Mouse (Mus musculus) midbrain, embryonic 15.5 days (tissue): ENCODE data around the gene Pym1. TPM values are rescaled to one million over a fixed set of nuclear protein-coding genes. Genes with fewer than 3 reads are reported as not detected.

Experiments used
- ATAC-seq: fragments of 200-750 bp; cut with Nextera tagmentation; replicated peaks from 2 replicates; pipeline ENCODE4 v1.8.0; 2017; ENCODE audit warnings: moderate TSS enrichment
- H3K27ac ChIP-seq: fragments of 300-500 bp; sonication (generic); 2 replicates; pipeline ENCODE4 v1.5.1; 2015; ENCODE audit warnings: mild to moderate bottlenecking, inconsistent platforms
- H3K27me3 ChIP-seq: fragments of 300-500 bp; sonication (generic); replicated peaks from 2 replicates; pipeline ENCODE4 v1.6.1; 2015; ENCODE audit warnings: inconsistent platforms
- H3K36me3 ChIP-seq: fragments of 300-500 bp; sonication (generic); replicated peaks from 2 replicates; pipeline ENCODE4 v1.6.1; 2015; ENCODE audit warnings: inconsistent platforms
- H3K4me1 ChIP-seq: fragments of 300-500 bp; sonication (generic); 2 replicates; pipeline ENCODE4 v1.6.1; 2015; ENCODE audit warnings: inconsistent platforms
- H3K4me2 ChIP-seq: fragments of 300-500 bp; sonication (generic); 2 replicates; pipeline ENCODE4 v1.6.1; 2015; ENCODE audit warnings: inconsistent platforms, mild to moderate bottlenecking, moderate library complexity
- H3K4me3 ChIP-seq: fragments of 300-500 bp; sonication (generic); 2 replicates; pipeline ENCODE4 v1.5.1; 2015; ENCODE audit warnings: mild to moderate bottlenecking, inconsistent platforms
- H3K9ac ChIP-seq: fragments of 300-500 bp; sonication (generic); 2 replicates; pipeline ENCODE4 v1.6.1; 2015; ENCODE audit warnings: mild to moderate bottlenecking, inconsistent platforms
- H3K9me3 ChIP-seq: fragments of 300-500 bp; sonication (generic); 2 replicates; pipeline ENCODE4 v1.6.1; 2016; ENCODE audit warnings: inconsistent platforms
- WGBS: fragments of 180-500 bp; shearing (Covaris S2); methylation state at CpG from one replicate; pipeline ENCODE4 v1.1.7; 2015; ENCODE audit warnings: mixed read lengths; 5-methylcytosine and 5-hydroxymethylcytosine counted together
- polyA plus RNA-seq: library from polyadenylated mRNA; unstranded; fragments of >200 nt; fragmentation: Nextera tagmentation; extraction: Ambion mirVana; gene quantifications from 2 replicates; pipeline ENCODE4 v1.2.1, GENCODE M21; 2015

Pym1 gene
- polyA plus RNA-seq, 1 experiment from 2014 or later: 47.6 TPM

GRCm38 (mm10) chr10:128801981-128802495 is 54.3 kb downstream of the Pym1 start:
- Histone ChIP-seq H3K27ac (no peak overlapping the region), H3K9me3 (no peaks in the 10 kb centered on the region), H3K27me3 (no peaks in the 10 kb centered on the region), H3K36me3 (no peaks in the 10 kb centered on the region), H3K4me3 (no peak overlapping the region), H3K4me1 (peaks cover 32% of the 10 kb centered on the region), H3K9ac (no peak overlapping the region), H3K4me2 (no peak overlapping the region)
- no peak for ATAC-seq
- WGBS: 90% methylated on average over 16 of the region's 16 CpGs

- Histone ChIP-seq H3K4me2 (peak overlapping the region; percentile 89), H3K4me1 (peaks cover 41% of the 10 kb centered on the region), H3K36me3 (no peaks in the 10 kb centered on the region), H3K9me3 (no peaks in the 10 kb centered on the region), H3K4me3 (peak overlapping the region; percentile 96; the same call in 1 of the 2 replicates), H3K27me3 (no peaks in the 10 kb centered on the region), H3K9ac (0 out of 2 replicates have a peak overlapping the region, but pooled peaks have one; percentile 22), H3K27ac (peak overlapping the region; percentile 97; the same call in 1 of the 2 replicates)
- whole genome bisulfite sequencing: 65% methylated on average over 4 of the region's 4 CpGs
- ATAC-seq: no peak
Observed at GRCm38 (mm10) chr10:128802956-128803355, 55.3 kb downstream of the Pym1 start.

- H3K27ac ChIP-seq: peak overlapping the region; percentile 97
- H3K4me1 ChIP-seq: peaks cover 45% of the 10 kb centered on the region
- WGBS: 14% methylated on average over 6 of the region's 6 CpGs
- peak overlapping the region; percentile 89 for H3K4me2 ChIP-seq
- ATAC-seq: no peak
- no peaks in the 10 kb centered on the region for H3K9me3 ChIP-seq
- H3K36me3 ChIP-seq: no peaks in the 10 kb centered on the region
- H3K4me3 ChIP-seq: peak overlapping the region; percentile 96
- H3K27me3 ChIP-seq: no peaks in the 10 kb centered on the region
- peak overlapping the region; percentile 82 for H3K9ac ChIP-seq
Observed at GRCm38 (mm10) chr10:128803361-128803760, 55.7 kb downstream of the Pym1 start.

- Histone ChIP-seq H3K27ac (peak within 1 kb of the TSS; percentile 97), H3K36me3 (no peaks in the 10 kb centered on the region; the same call in 1 of the 2 replicates), H3K9ac (peak within 1 kb of the TSS; percentile 82), H3K27me3 (no peaks in the 10 kb centered on the region), H3K9me3 (no peaks in the 10 kb centered on the region), H3K4me2 (peak within 1 kb of the TSS; percentile 89), H3K4me3 (peak within 1 kb of the TSS; percentile 96), H3K4me1 (peaks cover 49% of the 10 kb centered on the region)
- ATAC-seq: peak; percentile 32
- 0% methylated on average over 14 of the region's 14 CpGs for WGBS
Observed at GRCm38 (mm10) chr10:128803771-128804270, 56.1 kb downstream of the Pym1 start, which contains the start of gene Dnajc14. Gene Dnajc14, plus strand, starts transcription at chr10:128804062.

- WGBS: 0% methylated on average over 27 of the region's 28 CpGs
Observed at GRCm38 (mm10) chr10:128804271-128805091, 56.8 kb downstream of the Pym1 start, which contains the start of gene Tmem198b. Gene Tmem198b, minus strand, starts transcription at chr10:128804370.

GRCm38 (mm10) chr10:128805092-128806000 is 57.7 kb downstream of the Pym1 start:
- peak overlapping the region; percentile 96 for H3K4me3 ChIP-seq
- H3K9me3 ChIP-seq: no peaks in the 10 kb centered on the region
- no peaks in the 10 kb centered on the region; the same call in 1 of the 2 replicates for H3K36me3 ChIP-seq
- peak overlapping the region; percentile 82 for H3K9ac ChIP-seq
- peak overlapping the region; percentile 97 for H3K27ac ChIP-seq
- whole genome bisulfite sequencing: under 1% methylated on average over 69 of the region's 70 CpGs
- H3K27me3 ChIP-seq: no peaks in the 10 kb centered on the region
- H3K4me2 ChIP-seq: peak overlapping the region; percentile 89
- peak; percentile 94 for ATAC-seq
- peaks cover 64% of the 10 kb centered on the region for H3K4me1 ChIP-seq

More at GRCm38 (mm10) chr10:128804271-128805091, 56.8 kb downstream of the Pym1 start, which contains the start of gene Tmem198b:
- peak; percentile 68 for ATAC-seq
- H3K4me1 ChIP-seq: peaks cover 56% of the 10 kb centered on the region
- no peaks in the 10 kb centered on the region; the same call in 1 of the 2 replicates for H3K36me3 ChIP-seq
- peak within 1 kb of the TSS; percentile 89 for H3K4me2 ChIP-seq
- H3K9ac ChIP-seq: peak within 1 kb of the TSS; percentile 82
- H3K4me3 ChIP-seq: peak within 1 kb of the TSS; percentile 96
- H3K27ac ChIP-seq: peak within 1 kb of the TSS; percentile 97
- H3K27me3 ChIP-seq: no peaks in the 10 kb centered on the region
- no peaks in the 10 kb centered on the region for H3K9me3 ChIP-seq

- no peaks in the 10 kb centered on the region; the same call in 1 of the 2 replicates for H3K36me3 ChIP-seq
Observed at GRCm38 (mm10) chr10:128806086-128806485, 58.4 kb downstream of the Pym1 start.

GRCm38 (mm10) chr10:128807018-128807417 is 59.3 kb downstream of the Pym1 start:
- Histone ChIP-seq H3K36me3 (no peaks in the 10 kb centered on the region; the same call in 1 of the 2 replicates), H3K9me3 (no peaks in the 10 kb centered on the region), H3K4me2 (peak overlapping the region; percentile 89), H3K27me3 (no peaks in the 10 kb centered on the region), H3K9ac (peak overlapping the region; percentile 38), H3K27ac (no peak overlapping the region), H3K4me1 (peaks cover 65% of the 10 kb centered on the region), H3K4me3 (peak overlapping the region; percentile 96)
- no peak for ATAC-seq
- 94% methylated on average over 8 of the region's 8 CpGs for WGBS

More at GRCm38 (mm10) chr10:128806086-128806485, 58.4 kb downstream of the Pym1 start:
- Histone ChIP-seq H3K27ac (peak overlapping the region; percentile 97), H3K9me3 (no peaks in the 10 kb centered on the region), H3K27me3 (no peaks in the 10 kb centered on the region), H3K4me3 (peak overlapping the region; percentile 96), H3K9ac (peak overlapping the region; percentile 82), H3K4me2 (peak overlapping the region; percentile 89), H3K4me1 (peaks cover 65% of the 10 kb centered on the region)
- no peak for ATAC-seq
- 54% methylated on average over 6 of the region's 6 CpGs for WGBS

Other genes starting within 250 kb of the Pym1 start
- 5.4 and 5.7 TPM in 2 replicates for gene Myl6b, start 249.2 kb upstream of the Pym1 start, polyA plus RNA-seq
- gene Esyt1, start 222.0 kb upstream of the Pym1 start, polyA plus RNA-seq: 10.5 and 11.1 TPM in 2 replicates
- 20.8 and 22.7 TPM in 2 replicates for gene Zc3h10, start 200.1 kb upstream of the Pym1 start, polyA plus RNA-seq
- gene Rpl41, start 198.6 kb upstream of the Pym1 start, polyA plus RNA-seq: 2,126 and 2,161 TPM in 2 replicates
- 125 and 128 TPM in 2 replicates for gene Pa2g4, start 181.9 kb upstream of the Pym1 start, polyA plus RNA-seq
- gene Erbb3, start 158.2 kb upstream of the Pym1 start, polyA plus RNA-seq: 0.42 and 0.56 TPM in 2 replicates
- 322 and 332 TPM in 2 replicates for gene Rps26, start 121.1 kb upstream of the Pym1 start, polyA plus RNA-seq
- gene Ikzf4, start 101.9 kb upstream of the Pym1 start, polyA plus RNA-seq: 23.0 and 23.1 TPM in 2 replicates
- 14.3 and 16.7 TPM in 2 replicates for gene Suox, start 73.8 kb upstream of the Pym1 start, polyA plus RNA-seq
- 122 and 123 TPM in 2 replicates for gene Rab5b, start 51.6 kb upstream of the Pym1 start, polyA plus RNA-seq
- 0.54 and 0.88 TPM in 2 replicates for gene Pmel, start 43.7 kb upstream of the Pym1 start, polyA plus RNA-seq
- gene Cdk2, start 42.9 kb upstream of the Pym1 start, polyA plus RNA-seq: 15.1 and 18.6 TPM in 2 replicates
- gene Dgka, start 3.0 kb upstream of the Pym1 start, polyA plus RNA-seq: 7.6 and 7.8 TPM in 2 replicates
- 0.58 and 0.79 TPM in 2 replicates for gene Mmp19, start 43.0 kb downstream of the Pym1 start, polyA plus RNA-seq
- 59.4 and 60.8 TPM in 2 replicates for gene Dnajc14, start 56.2 kb downstream of the Pym1 start, polyA plus RNA-seq
- gene Tmem198b, start 56.5 kb downstream of the Pym1 start, polyA plus RNA-seq: 16.0 and 17.6 TPM in 2 replicates
- gene Sarnp, start 69.4 kb downstream of the Pym1 start, polyA plus RNA-seq: 145 and 155 TPM in 2 replicates
- 21.9 and 22.7 TPM in 2 replicates for gene Ormdl2, start 73.8 kb downstream of the Pym1 start, polyA plus RNA-seq
- 10.3 and 10.9 TPM in 2 replicates for gene Gdf11, start 143.8 kb downstream of the Pym1 start, polyA plus RNA-seq
- 154 and 184 TPM in 2 replicates for gene Cd63, start 153.1 kb downstream of the Pym1 start, polyA plus RNA-seq
- 12.9 and 15.4 TPM in 2 replicates for gene Rdh5, start 175.0 kb downstream of the Pym1 start, polyA plus RNA-seq
- 259 and 262 TPM in 2 replicates for gene Bloc1s1, start 176.1 kb downstream of the Pym1 start, polyA plus RNA-seq
- 5.1 and 5.5 TPM in 2 replicates for gene Itga7, start 185.9 kb downstream of the Pym1 start, polyA plus RNA-seq
- gene Mettl7b, start 213.1 kb downstream of the Pym1 start, polyA plus RNA-seq: not detected in 2 replicates
- gene Olfr9, start 241.5 kb downstream of the Pym1 start, polyA plus RNA-seq: not detected in 2 replicates